Mouse (Mus musculus) midbrain, embryonic 12.5 days (tissue): ENCODE measurements around the gene Cenpt. TPM values are rescaled to one million over a fixed set of nuclear protein-coding genes. Genes with fewer than 3 reads are reported as not detected.

Source experiments
- ATAC-seq: fragments of 200-750 bp; cut with Nextera tagmentation; 2 replicates; pipeline ENCODE4 v1.8.0; 2017; ENCODE audit warnings: low read depth, moderate TSS enrichment, moderate library complexity; ENCODE audit not compliant: low FRiP score
- H3K27ac ChIP-seq: fragments of 300-500 bp; sonication (generic); replicated peaks from 2 replicates; pipeline ENCODE4 v1.5.1; 2016; ENCODE audit warnings: mild to moderate bottlenecking
- H3K27me3 ChIP-seq: fragments of 300-500 bp; sonication (generic); 2 replicates; pipeline ENCODE4 v1.6.1; 2016; ENCODE audit warnings: mild to moderate bottlenecking
- H3K36me3 ChIP-seq: fragments of 300-500 bp; sonication (generic); 2 replicates; pipeline ENCODE4 v1.6.1; 2016
- H3K4me1 ChIP-seq: fragments of 300-500 bp; sonication (generic); 2 replicates; pipeline ENCODE4 v1.6.1; 2016
- H3K4me2 ChIP-seq: fragments of 300-500 bp; sonication (generic); replicated peaks from 2 replicates; pipeline ENCODE4 v1.6.1; 2016; ENCODE audit warnings: mild to moderate bottlenecking, moderate library complexity
- H3K4me3 ChIP-seq: fragments of 300-500 bp; sonication (generic); 2 replicates; pipeline ENCODE4 v1.5.1; 2016; ENCODE audit warnings: mild to moderate bottlenecking
- H3K9ac ChIP-seq: fragments of 300-500 bp; sonication (generic); replicated peaks from 2 replicates; pipeline ENCODE4 v1.6.1; 2016; ENCODE audit warnings: mild to moderate bottlenecking, moderate library complexity
- H3K9me3 ChIP-seq: fragments of 300-500 bp; sonication (generic); 2 replicates; pipeline ENCODE4 v1.6.1; 2016; ENCODE audit warnings: mild to moderate bottlenecking
- WGBS: fragments of 180-500 bp; shearing (Covaris S2); methylation state at CpG from one replicate; pipeline ENCODE4 v1.1.7; 2016; 5-methylcytosine and 5-hydroxymethylcytosine counted together
- polyA plus RNA-seq: library from polyadenylated mRNA; unstranded; fragments of >200 nt; fragmentation: Nextera tagmentation; extraction: Ambion mirVana; gene quantifications from 2 replicates; pipeline ENCODE4 v1.2.1, GENCODE M21; 2016

Cenpt gene
- polyA plus RNA-seq, 1 experiment from 2014 or later = 66.3 TPM

GRCm38 (mm10) chr8:105799091-105799812, 53.8 kb downstream of the Cenpt start:
- H3K9me3 ChIP-seq = no peaks in the 10 kb centered on the region
- 0 out of 2 replicates have a peak, but pooled peaks cover 10% of the 10 kb centered on the region for H3K36me3 ChIP-seq
- no peaks in the 10 kb centered on the region for H3K27me3 ChIP-seq
- H3K4me2 ChIP-seq = no peak overlapping the region
- H3K9ac ChIP-seq = no peak overlapping the region
- H3K27ac ChIP-seq = 0 out of 2 replicates have a peak overlapping the region, but pooled peaks have one; percentile 20
- WGBS = 77% methylated on average over 8 of the region's 8 CpGs
- H3K4me1 ChIP-seq = peaks cover 6% of the 10 kb centered on the region; the same call in 1 of the 2 replicates
- ATAC-seq = no peak
- H3K4me3 ChIP-seq = no peak overlapping the region

GRCm38 (mm10) chr8:105798408-105798807, 54.7 kb downstream of the Cenpt start:
- H3K9me3 ChIP-seq = no peaks in the 10 kb centered on the region
- WGBS = 92% methylated on average over 5 of the region's 5 CpGs
- H3K4me3 ChIP-seq = no peak overlapping the region
- no peak overlapping the region for H3K4me2 ChIP-seq
- H3K36me3 ChIP-seq = 0 out of 2 replicates have a peak, but pooled peaks cover 10% of the 10 kb centered on the region
- H3K27ac ChIP-seq = no peak overlapping the region
- H3K4me1 ChIP-seq = peaks cover 6% of the 10 kb centered on the region; the same call in 1 of the 2 replicates
- H3K27me3 ChIP-seq = no peaks in the 10 kb centered on the region
- no peak overlapping the region for H3K9ac ChIP-seq
- ATAC-seq = no peak

GRCm38 (mm10) chr8:105795785-105796184, 57.3 kb downstream of the Cenpt start:
- H3K27ac ChIP-seq = no peak overlapping the region
- no peak for ATAC-seq

More at GRCm38 (mm10) chr8:105795785-105796184, 57.3 kb downstream of the Cenpt start:
- H3K9me3 ChIP-seq = no peaks in the 10 kb centered on the region
- peaks cover 13% of the 10 kb centered on the region; the same call in 1 of the 2 replicates for H3K36me3 ChIP-seq
- 94% methylated on average over 1 of the region's 1 CpGs for WGBS
- no peaks in the 10 kb centered on the region for H3K27me3 ChIP-seq
- H3K4me2 ChIP-seq = no peak overlapping the region
- no peak overlapping the region for H3K9ac ChIP-seq
- H3K4me3 ChIP-seq = no peak overlapping the region
- H3K4me1 ChIP-seq = peaks cover 6% of the 10 kb centered on the region; the same call in 1 of the 2 replicates

Other genes with a start within 250 kb of the Cenpt start
- 19.5 and 21.7 TPM in 2 replicates for gene Ripor1, start 248.0 kb downstream of the Cenpt start, polyA plus RNA-seq
- gene Ctcf, start 216.7 kb downstream of the Cenpt start, polyA plus RNA-seq = 157 TPM in 2 replicates
- gene Agrp, start 215.9 kb downstream of the Cenpt start, polyA plus RNA-seq = 1.3 TPM in 1 of 2 replicates, not detected in the other
- 8.7 and 9.0 TPM in 2 replicates for gene Carmil2, start 167.0 kb downstream of the Cenpt start, polyA plus RNA-seq
- 82.8 and 89.5 TPM in 2 replicates for gene Acd, start 152.2 kb downstream of the Cenpt start, polyA plus RNA-seq
- gene Pard6a, start 152.1 kb downstream of the Cenpt start, polyA plus RNA-seq = 31.7 and 32.7 TPM in 2 replicates
- 0.27 TPM in 1 of 2 replicates, not detected in the other for gene 4933405L10Rik, start 145.6 kb downstream of the Cenpt start, polyA plus RNA-seq
- gene Enkd1, start 145.1 kb downstream of the Cenpt start, polyA plus RNA-seq = 28.6 and 32.6 TPM in 2 replicates
- 52.9 and 58.8 TPM in 2 replicates for gene Gfod2, start 94.6 kb downstream of the Cenpt start, polyA plus RNA-seq
- gene Ranbp10, start 25.9 kb downstream of the Cenpt start, polyA plus RNA-seq = 15.0 and 15.1 TPM in 2 replicates
- gene Tsnaxip1, start 25.5 kb downstream of the Cenpt start, polyA plus RNA-seq = 0.22 and 0.63 TPM in 2 replicates
- 76.7 and 78.6 TPM in 2 replicates for gene Thap11, start 1.9 kb upstream of the Cenpt start, polyA plus RNA-seq
- 280 and 286 TPM in 2 replicates for gene Nutf2, start 7.3 kb upstream of the Cenpt start, polyA plus RNA-seq
- gene Edc4, start 27.6 kb upstream of the Cenpt start, polyA plus RNA-seq = 73.3 and 75.9 TPM in 2 replicates
- 0.43 and 0.82 TPM in 2 replicates for gene Nrn1l, start 40.3 kb upstream of the Cenpt start, polyA plus RNA-seq
- gene Pskh1, start 47.2 kb upstream of the Cenpt start, polyA plus RNA-seq = 23.0 and 23.2 TPM in 2 replicates
- 2.3 and 3.4 TPM in 2 replicates for gene Ctrl, start 80.6 kb upstream of the Cenpt start, polyA plus RNA-seq
- 21.4 and 25.8 TPM in 2 replicates for gene Psmb10, start 85.2 kb upstream of the Cenpt start, polyA plus RNA-seq
- 0.45 and 0.99 TPM in 2 replicates for gene Lcat, start 90.1 kb upstream of the Cenpt start, polyA plus RNA-seq
- 11.4 and 12.7 TPM in 2 replicates for gene Slc12a4, start 112.8 kb upstream of the Cenpt start, polyA plus RNA-seq
- not detected in 2 replicates for gene Dpep3, start 126.2 kb upstream of the Cenpt start, polyA plus RNA-seq
- 15.9 and 17.8 TPM in 2 replicates for gene Dus2, start 138.1 kb upstream of the Cenpt start, polyA plus RNA-seq
- 0.22 TPM in 1 of 2 replicates, not detected in the other for gene Dpep2nb, start 152.7 kb upstream of the Cenpt start, polyA plus RNA-seq
- 19.7 and 19.8 TPM in 2 replicates for gene Ddx28, start 158.6 kb upstream of the Cenpt start, polyA plus RNA-seq
- 5.3 and 6.0 TPM in 2 replicates for gene Nfatc3, start 205.6 kb upstream of the Cenpt start, polyA plus RNA-seq